Mouse (Mus musculus) lung, embryonic 15.5 days (tissue): ENCODE measurements around the gene Ccl20. TPM values are rescaled to one million over a fixed set of nuclear protein-coding genes. Genes with fewer than 3 reads are reported as not detected.

Source experiments
- ATAC-seq: fragments of 200-750 bp; cut with Nextera tagmentation; 2 replicates; pipeline ENCODE4 v1.8.0; 2017; ENCODE audit warnings: moderate number of reproducible peaks, borderline replicate concordance; ENCODE audit not compliant: low FRiP score, low TSS enrichment; ENCODE audit errors: extremely low read depth
- H3K27ac ChIP-seq: fragments of 300-500 bp; sonication (generic); 2 replicates; pipeline ENCODE4 v1.5.1; 2015; ENCODE audit warnings: moderate library complexity, mild to moderate bottlenecking, inconsistent platforms
- H3K27me3 ChIP-seq: fragments of 300-500 bp; sonication (generic); 2 replicates; pipeline ENCODE4 v1.6.1; 2015; ENCODE audit warnings: inconsistent platforms
- H3K36me3 ChIP-seq: fragments of 300-500 bp; sonication (generic); 2 replicates; pipeline ENCODE4 v1.6.1; 2015; ENCODE audit warnings: inconsistent platforms
- H3K4me1 ChIP-seq: fragments of 300-500 bp; sonication (generic); 2 replicates; pipeline ENCODE4 v1.6.1; 2015; ENCODE audit warnings: inconsistent platforms
- H3K4me2 ChIP-seq: fragments of 300-500 bp; sonication (generic); 2 replicates; pipeline ENCODE4 v1.6.1; 2015; ENCODE audit warnings: inconsistent platforms, mild to moderate bottlenecking, moderate library complexity
- H3K4me3 ChIP-seq: fragments of 300-500 bp; sonication (generic); 2 replicates; pipeline ENCODE4 v1.5.1; 2015; ENCODE audit warnings: mild to moderate bottlenecking, inconsistent platforms
- H3K9ac ChIP-seq: fragments of 300-500 bp; sonication (generic); 2 replicates; pipeline ENCODE4 v1.6.1; 2015; ENCODE audit warnings: inconsistent platforms
- H3K9me3 ChIP-seq: fragments of 300-500 bp; sonication (generic); 2 replicates; pipeline ENCODE4 v1.6.1; 2016; ENCODE audit warnings: inconsistent platforms
- WGBS: fragments of 180-500 bp; shearing (Covaris S2); methylation state at CpG from one replicate; pipeline ENCODE4 v1.1.7; 2015; 5-methylcytosine and 5-hydroxymethylcytosine counted together
- polyA plus RNA-seq: library from polyadenylated mRNA; unstranded; fragments of >200 nt; fragmentation: Nextera tagmentation; extraction: Ambion mirVana; gene quantifications from 2 replicates; pipeline ENCODE4 v1.2.1, GENCODE M21; 2015

Gene Ccl20
- polyA plus RNA-seq, 1 experiment from 2014 or later, result not detected

- 63% methylated on average over 1 of the region's 1 CpGs for WGBS
Measured at GRCm38 (mm10) chr1:83105464-83105863, 11.1 kb upstream of the Ccl20 start.

GRCm38 (mm10) chr1:83107410-83107978, 9.1 kb upstream of the Ccl20 start:
- Histone ChIP-seq H3K27me3 (no peaks in the 10 kb centered on the region), H3K4me2 (no peak overlapping the region), H3K9me3 (no peaks in the 10 kb centered on the region), H3K36me3 (no peaks in the 10 kb centered on the region), H3K9ac (no peak overlapping the region), H3K4me3 (no peak overlapping the region), H3K27ac (no peak overlapping the region), H3K4me1 (no peaks in the 10 kb centered on the region)
- 67% methylated on average over 5 of the region's 5 CpGs for WGBS
- ATAC-seq, result no peak

More at GRCm38 (mm10) chr1:83105464-83105863, 11.1 kb upstream of the Ccl20 start:
- Histone ChIP-seq H3K36me3 (no peaks in the 10 kb centered on the region), H3K27me3 (no peaks in the 10 kb centered on the region), H3K4me2 (no peak overlapping the region), H3K4me3 (no peak overlapping the region), H3K9me3 (no peaks in the 10 kb centered on the region), H3K9ac (no peak overlapping the region), H3K27ac (no peak overlapping the region), H3K4me1 (peaks cover 4% of the 10 kb centered on the region; the same call in 1 of the 2 replicates)
- ATAC-seq, result no peak

- Histone ChIP-seq H3K4me3 (no peak overlapping the region), H3K9ac (no peak overlapping the region), H3K27me3 (no peaks in the 10 kb centered on the region), H3K4me1 (no peaks in the 10 kb centered on the region), H3K27ac (no peak overlapping the region), H3K9me3 (no peaks in the 10 kb centered on the region), H3K36me3 (no peaks in the 10 kb centered on the region), H3K4me2 (no peak overlapping the region)
- ATAC-seq, result no peak
Measured at GRCm38 (mm10) chr1:83110992-83111391, 5.6 kb upstream of the Ccl20 start.

GRCm38 (mm10) chr1:83111726-83112125, 4.8 kb upstream of the Ccl20 start:
- Histone ChIP-seq H3K4me1 (no peaks in the 10 kb centered on the region), H3K27ac (no peak overlapping the region), H3K27me3 (no peaks in the 10 kb centered on the region), H3K9me3 (no peaks in the 10 kb centered on the region), H3K9ac (no peak overlapping the region), H3K4me3 (no peak overlapping the region), H3K4me2 (no peak overlapping the region), H3K36me3 (no peaks in the 10 kb centered on the region)
- no peak for ATAC-seq
- 60% methylated on average over 5 of the region's 5 CpGs for WGBS

GRCm38 (mm10) chr1:83117217-83117616, 651 bp downstream of the Ccl20 start:
- H3K36me3 ChIP-seq, result no peaks in the 10 kb centered on the region
- no peak for ATAC-seq
- H3K4me1 ChIP-seq, result no peaks in the 10 kb centered on the region
- WGBS, result 84% methylated on average over 3 of the region's 3 CpGs
- H3K27ac ChIP-seq, result no peak overlapping the region
- no peak overlapping the region for H3K4me3 ChIP-seq
- no peak overlapping the region for H3K4me2 ChIP-seq
- no peaks in the 10 kb centered on the region for H3K9me3 ChIP-seq
- H3K9ac ChIP-seq, result no peak overlapping the region
- no peaks in the 10 kb centered on the region for H3K27me3 ChIP-seq

DNA sequence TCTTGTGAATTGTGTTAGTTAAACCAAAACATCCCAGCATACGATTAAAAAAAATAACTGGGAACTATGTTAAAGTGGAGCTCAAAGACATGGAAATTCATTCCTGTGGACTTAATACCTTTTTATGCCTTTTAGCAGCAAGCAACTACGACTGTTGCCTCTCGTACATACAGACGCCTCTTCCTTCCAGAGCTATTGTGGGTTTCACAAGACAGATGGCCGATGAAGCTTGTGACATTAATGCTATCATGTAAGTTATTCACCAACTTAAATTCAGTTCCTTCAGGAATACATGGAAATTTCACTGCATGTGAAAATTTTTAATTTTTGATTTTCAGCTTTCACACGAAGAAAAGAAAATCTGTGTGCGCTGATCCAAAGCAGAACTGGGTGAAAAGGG, 1.1 kb downstream of the Ccl20 start:
- no peak for ATAC-seq
- H3K27me3 ChIP-seq, result no peaks in the 10 kb centered on the region
- no peak overlapping the region for H3K4me2 ChIP-seq
- H3K27ac ChIP-seq, result no peak overlapping the region
- no peak overlapping the region for H3K9ac ChIP-seq
- WGBS, result 88% methylated on average over 7 of the region's 7 CpGs
- H3K36me3 ChIP-seq, result no peaks in the 10 kb centered on the region
- no peaks in the 10 kb centered on the region for H3K9me3 ChIP-seq
- H3K4me3 ChIP-seq, result no peak overlapping the region
- H3K4me1 ChIP-seq, result no peaks in the 10 kb centered on the region

DNA sequence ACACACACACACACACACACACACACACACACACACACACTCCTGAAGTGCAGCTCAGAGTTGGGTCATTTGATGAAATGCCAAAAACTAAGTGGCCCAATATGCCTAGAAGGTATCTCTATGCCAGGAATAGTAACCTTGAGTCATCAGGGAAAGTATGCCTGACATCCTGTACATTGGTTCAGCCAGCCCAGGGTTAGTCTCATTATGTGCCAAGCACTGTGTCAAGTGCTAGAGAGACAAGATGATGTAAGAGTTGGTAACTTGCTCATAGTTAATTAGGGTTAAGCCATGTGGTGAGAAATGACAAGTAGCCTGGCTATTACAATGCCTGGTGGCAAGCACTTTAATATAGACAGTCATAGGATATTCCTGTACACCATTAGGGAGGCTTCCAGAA, 3.3 kb downstream of the Ccl20 start:
- Histone ChIP-seq H3K4me2 (no peak overlapping the region), H3K36me3 (no peaks in the 10 kb centered on the region), H3K4me1 (no peaks in the 10 kb centered on the region), H3K9me3 (no peaks in the 10 kb centered on the region), H3K27me3 (no peaks in the 10 kb centered on the region), H3K4me3 (no peak overlapping the region), H3K9ac (no peak overlapping the region), H3K27ac (no peak overlapping the region)
- ATAC-seq, result no peak

- no peaks in the 10 kb centered on the region for H3K4me1 ChIP-seq
- H3K9ac ChIP-seq, result no peak overlapping the region
- H3K36me3 ChIP-seq, result no peaks in the 10 kb centered on the region
- no peak overlapping the region for H3K4me2 ChIP-seq
- H3K4me3 ChIP-seq, result no peak overlapping the region
- ATAC-seq, result no peak
- H3K9me3 ChIP-seq, result no peaks in the 10 kb centered on the region
- H3K27me3 ChIP-seq, result no peaks in the 10 kb centered on the region
- H3K27ac ChIP-seq, result no peak overlapping the region
- WGBS, result 76% methylated on average over 3 of the region's 3 CpGs
Measured at GRCm38 (mm10) chr1:83120312-83120711, 3.7 kb downstream of the Ccl20 start.

DNA sequence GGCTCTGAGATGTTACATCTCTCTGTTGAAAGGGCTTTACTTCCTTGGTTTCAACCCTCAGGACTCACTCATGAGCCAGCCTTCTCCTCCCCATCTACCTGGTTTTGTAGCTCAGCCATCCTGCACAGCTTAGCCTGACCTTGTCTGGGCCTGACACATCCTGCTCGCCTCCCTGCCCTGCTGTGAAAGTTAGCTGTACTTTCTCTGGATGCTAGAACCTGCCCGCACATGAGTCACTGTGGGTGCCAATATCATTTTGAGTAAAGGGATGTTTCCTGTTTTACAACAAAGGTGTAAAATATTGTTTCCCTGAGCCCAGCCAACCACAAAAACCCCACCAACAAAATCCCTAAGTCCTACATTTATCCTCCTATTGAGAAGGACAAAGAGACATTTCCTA, 6.6 kb downstream of the Ccl20 start:
- Histone ChIP-seq H3K27me3 (no peaks in the 10 kb centered on the region), H3K9me3 (no peaks in the 10 kb centered on the region), H3K27ac (no peak overlapping the region), H3K4me2 (no peak overlapping the region), H3K9ac (no peak overlapping the region), H3K36me3 (no peaks in the 10 kb centered on the region), H3K4me1 (no peaks in the 10 kb centered on the region), H3K4me3 (no peak overlapping the region)
- WGBS, result 71% methylated on average over 2 of the region's 2 CpGs
- ATAC-seq, result no peak

- 17% methylated on average over 7 of the region's 7 CpGs for WGBS
- no peak overlapping the region for H3K9ac ChIP-seq
- H3K27me3 ChIP-seq, result no peaks in the 10 kb centered on the region
- H3K9me3 ChIP-seq, result no peaks in the 10 kb centered on the region
- H3K36me3 ChIP-seq, result no peaks in the 10 kb centered on the region
- no peak overlapping the region for H3K27ac ChIP-seq
- H3K4me3 ChIP-seq, result no peak overlapping the region
- H3K4me1 ChIP-seq, result peaks cover 3% of the 10 kb centered on the region; the same call in 1 of the 2 replicates
- peak; percentile 42; the same call in 1 of the 2 replicates for ATAC-seq
- no peak overlapping the region for H3K4me2 ChIP-seq
Measured at GRCm38 (mm10) chr1:83135829-83136228, 19.3 kb downstream of the Ccl20 start.

DNA sequence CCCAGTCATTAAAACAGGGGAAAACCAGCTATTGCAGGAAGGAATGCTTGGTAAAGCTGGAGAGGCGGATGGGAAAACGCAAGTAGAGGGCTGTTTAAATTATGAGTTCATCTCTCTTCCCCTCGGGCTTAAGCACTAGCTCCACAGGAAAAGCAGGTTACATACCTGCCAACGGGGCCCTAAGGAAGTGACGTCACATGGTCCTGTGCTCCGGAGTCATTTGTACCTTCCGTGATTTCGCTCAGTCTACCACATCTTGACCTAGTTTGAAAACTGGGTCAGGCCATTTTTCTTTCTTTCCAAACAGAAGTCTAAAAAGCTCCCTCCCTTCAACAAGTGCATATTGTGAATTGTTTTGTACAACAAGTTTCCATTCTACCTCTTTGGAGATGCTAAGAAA, 21.3 kb downstream of the Ccl20 start:
- no peaks in the 10 kb centered on the region for H3K9me3 ChIP-seq
- H3K9ac ChIP-seq, result no peak overlapping the region
- no peaks in the 10 kb centered on the region for H3K27me3 ChIP-seq
- H3K4me2 ChIP-seq, result no peak overlapping the region
- no peak for ATAC-seq
- no peak overlapping the region for H3K4me3 ChIP-seq
- no peaks in the 10 kb centered on the region for H3K36me3 ChIP-seq
- WGBS, result 58% methylated on average over 8 of the region's 8 CpGs
- H3K4me1 ChIP-seq, result peaks cover 3% of the 10 kb centered on the region; the same call in 1 of the 2 replicates
- no peak overlapping the region for H3K27ac ChIP-seq

- H3K36me3 ChIP-seq, result no peaks in the 10 kb centered on the region
- no peak overlapping the region for H3K4me2 ChIP-seq
- peaks cover 3% of the 10 kb centered on the region; the same call in 1 of the 2 replicates for H3K4me1 ChIP-seq
- H3K27me3 ChIP-seq, result no peaks in the 10 kb centered on the region
- ATAC-seq, result no peak
- H3K9ac ChIP-seq, result no peak overlapping the region
- H3K4me3 ChIP-seq, result no peak overlapping the region
- WGBS, result 82% methylated on average over 6 of the region's 6 CpGs
- no peak overlapping the region for H3K27ac ChIP-seq
- H3K9me3 ChIP-seq, result no peaks in the 10 kb centered on the region
Measured at GRCm38 (mm10) chr1:83138721-83139120, 22.2 kb downstream of the Ccl20 start.

GRCm38 (mm10) chr1:83141510-83141909, 24.9 kb downstream of the Ccl20 start:
- Histone ChIP-seq H3K4me3 (no peak overlapping the region), H3K9ac (no peak overlapping the region), H3K4me2 (no peak overlapping the region), H3K4me1 (no peaks in the 10 kb centered on the region), H3K27me3 (no peaks in the 10 kb centered on the region), H3K27ac (peak overlapping the region; percentile 3; the same call in 1 of the 2 replicates), H3K9me3 (no peaks in the 10 kb centered on the region), H3K36me3 (no peaks in the 10 kb centered on the region)
- no peak for ATAC-seq
- 61% methylated on average over 8 of the region's 8 CpGs for WGBS
